Mouse (Mus musculus) olfactory bulb, adult 2 months (tissue): ENCODE results near the gene Fto. TPM values are rescaled to one million over a fixed set of nuclear protein-coding genes. Genes with fewer than 3 reads are reported as not detected.

Source experiments
- H3K27ac ChIP-seq: fragments of 200-500 bp; 2 replicates; pipeline ENCODE4 v1.5.1; 2012; ENCODE audit warnings: low read depth, low read length; ENCODE audit not compliant: insufficient read depth
- H3K4me1 ChIP-seq: fragments of 200-500 bp; 2 replicates; pipeline ENCODE4 v1.6.1; 2012; ENCODE audit warnings: low read length; ENCODE audit not compliant: control insufficient read depth, insufficient read depth
- H3K4me3 ChIP-seq: fragments of 200-500 bp; 2 replicates; pipeline ENCODE4 v1.5.1; 2012; ENCODE audit warnings: mild to moderate bottlenecking, low read depth, low read length, moderate library complexity; ENCODE audit not compliant: insufficient read depth
- CTCF ChIP-seq: fragments of 200-500 bp; IDR thresholded peaks from 2 replicates; pipeline ENCODE4 v1.5.1; 2012; ENCODE audit warnings: low read depth, mild to moderate bottlenecking, low read length, moderate library complexity; ENCODE audit not compliant: insufficient read depth
- POLR2A ChIP-seq: fragments of 200-500 bp; IDR thresholded peaks from 2 replicates; pipeline ENCODE4 v1.6.1; 2012; ENCODE audit warnings: mild to moderate bottlenecking, low read depth, low read length, moderate library complexity; ENCODE audit not compliant: insufficient read depth
- WGBS: fragments of 180-500 bp; shearing (Covaris S2); methylation state at CpG from one replicate; pipeline ENCODE4 v1.1.7; 2018; 5-methylcytosine and 5-hydroxymethylcytosine counted together
- polyA plus RNA-seq: library from polyadenylated mRNA; stranded (reverse); fragments of >200 nt; gene quantifications from 2 replicates; pipeline ENCODE4 v1.2.4, GENCODE M21; 2012; ENCODE audit warnings: low replicate concordance; ENCODE audit not compliant: missing spikeins, insufficient read depth, insufficient read length

The Fto gene
- polyA plus RNA-seq, 1 experiment, result not detected

DNA sequence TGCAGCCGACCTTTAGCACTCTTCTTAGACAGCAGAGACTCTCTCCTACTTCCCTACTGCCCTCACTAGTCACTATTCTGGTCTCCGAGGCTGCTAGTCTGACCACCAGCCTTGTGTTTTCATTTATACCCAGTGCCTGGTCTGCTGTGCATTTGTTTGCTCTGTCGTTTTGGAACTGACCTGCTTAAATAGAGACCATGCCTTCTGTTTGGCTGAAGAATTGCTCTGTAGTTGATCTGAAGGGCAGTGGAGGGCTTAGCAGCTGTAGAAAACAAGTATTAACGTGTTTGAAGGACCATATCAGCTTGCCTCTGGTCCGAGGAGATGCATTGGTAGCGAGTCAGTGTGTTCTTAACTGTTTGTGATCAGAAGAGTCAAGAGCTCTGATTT, 16.1 kb downstream of the Fto start:
- H3K4me1 ChIP-seq, result peaks cover 30% of the 10 kb centered on the region
- 55% methylated on average over 6 of the region's 6 CpGs for WGBS
- TF ChIP-seq POLR2A (no peak), CTCF (no peak)
- H3K27ac ChIP-seq, result peak overlapping the region; percentile 43
- no peak overlapping the region for H3K4me3 ChIP-seq

DNA sequence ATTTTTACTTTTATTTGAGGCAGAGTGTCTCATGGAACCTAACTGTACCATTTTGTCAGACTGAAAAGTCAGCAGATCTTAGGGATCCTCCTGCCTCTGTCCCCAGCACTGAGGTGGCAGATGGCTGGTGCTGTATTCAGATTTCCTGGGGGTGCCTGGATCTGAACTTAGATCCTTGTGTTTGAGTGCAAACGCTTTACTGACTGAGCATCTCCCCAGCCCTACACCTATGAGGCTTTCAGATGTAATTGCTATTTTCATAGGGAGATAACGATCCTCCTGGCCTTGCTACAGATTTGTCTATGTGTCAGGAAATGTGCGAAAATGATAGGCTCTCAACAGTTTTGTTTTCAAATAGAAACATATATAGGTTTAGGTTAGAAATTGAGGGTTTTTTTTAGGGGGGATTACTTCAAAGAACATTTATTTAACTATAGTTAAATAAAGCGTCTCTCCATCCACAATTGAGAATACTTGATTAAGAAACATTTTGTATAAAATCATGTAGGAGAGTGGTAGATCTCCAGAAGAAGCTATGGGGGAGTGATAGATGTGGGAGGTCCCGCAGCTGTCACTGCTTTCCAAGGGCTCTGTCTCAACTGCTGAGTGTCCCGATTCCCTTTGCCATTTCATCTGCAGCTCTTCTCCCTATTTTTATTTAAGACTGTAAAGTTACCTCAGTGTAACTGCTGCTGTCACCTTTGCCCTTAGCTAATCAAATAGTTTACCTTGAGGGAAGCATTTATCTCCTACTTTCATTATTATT, 25.2 kb downstream of the Fto start:
- whole genome bisulfite sequencing, result 68% methylated on average over 6 of the region's 6 CpGs
- no peak overlapping the region for H3K27ac ChIP-seq
- H3K4me3 ChIP-seq, result no peak overlapping the region
- peaks cover 6% of the 10 kb centered on the region for H3K4me1 ChIP-seq
- TF ChIP-seq CTCF, result no peak
- no peak for TF ChIP-seq POLR2A

GRCm38 (mm10) chr8:91339651-91340050, 26.3 kb downstream of the Fto start:
- TF ChIP-seq POLR2A (no peak), CTCF (no peak)
- Histone ChIP-seq H3K4me3 (no peak overlapping the region), H3K4me1 (peaks cover 4% of the 10 kb centered on the region), H3K27ac (no peak overlapping the region)
- 88% methylated on average over 8 of the region's 8 CpGs for WGBS

DNA sequence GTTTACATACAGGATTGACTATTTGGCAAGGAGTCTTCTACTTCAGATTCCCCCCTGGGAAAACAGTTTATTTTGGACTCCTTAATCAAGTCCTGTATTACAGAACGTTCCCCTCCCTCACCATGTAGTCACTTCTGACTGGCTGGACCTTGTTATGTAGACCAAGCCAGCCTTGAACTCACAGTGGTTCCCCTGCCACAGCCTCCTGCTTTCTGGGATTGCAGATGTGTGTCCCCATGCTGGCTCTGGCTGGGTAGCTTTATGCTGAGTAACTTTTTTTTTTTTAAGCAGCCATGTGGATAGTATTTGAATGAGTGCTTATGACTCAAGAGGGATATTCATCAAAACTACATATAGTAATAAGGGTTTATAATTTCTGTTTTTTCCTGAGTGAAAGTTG, 27.4 kb downstream of the Fto start:
- WGBS, result 60% methylated on average over 1 of the region's 1 CpGs
- H3K4me1 ChIP-seq, result peaks cover 4% of the 10 kb centered on the region
- TF ChIP-seq POLR2A (no peak), CTCF (no peak)
- no peak overlapping the region for H3K27ac ChIP-seq
- H3K4me3 ChIP-seq, result no peak overlapping the region

GRCm38 (mm10) chr8:91342196-91342595, 28.9 kb downstream of the Fto start:
- 58% methylated on average over 5 of the region's 5 CpGs for WGBS
- Histone ChIP-seq H3K4me3 (no peak overlapping the region), H3K27ac (no peak overlapping the region), H3K4me1 (peaks cover 6% of the 10 kb centered on the region)
- no peak for TF ChIP-seq CTCF
- no peak for TF ChIP-seq POLR2A

GRCm38 (mm10) chr8:91342798-91343197, 29.5 kb downstream of the Fto start:
- WGBS, result 82% methylated on average over 5 of the region's 5 CpGs
- no peak for TF ChIP-seq POLR2A
- TF ChIP-seq CTCF, result no peak
- Histone ChIP-seq H3K4me3 (no peak overlapping the region), H3K4me1 (peaks cover 7% of the 10 kb centered on the region), H3K27ac (no peak overlapping the region)

- Histone ChIP-seq H3K4me1 (peaks cover 7% of the 10 kb centered on the region), H3K4me3 (no peak overlapping the region), H3K27ac (no peak overlapping the region)
- 93% methylated on average over 11 of the region's 11 CpGs for WGBS
- TF ChIP-seq CTCF (no peak), POLR2A (no peak)
These were observed 31.3 kb downstream of the Fto start for GRCm38 (mm10) chr8:91344659-91345058.

DNA sequence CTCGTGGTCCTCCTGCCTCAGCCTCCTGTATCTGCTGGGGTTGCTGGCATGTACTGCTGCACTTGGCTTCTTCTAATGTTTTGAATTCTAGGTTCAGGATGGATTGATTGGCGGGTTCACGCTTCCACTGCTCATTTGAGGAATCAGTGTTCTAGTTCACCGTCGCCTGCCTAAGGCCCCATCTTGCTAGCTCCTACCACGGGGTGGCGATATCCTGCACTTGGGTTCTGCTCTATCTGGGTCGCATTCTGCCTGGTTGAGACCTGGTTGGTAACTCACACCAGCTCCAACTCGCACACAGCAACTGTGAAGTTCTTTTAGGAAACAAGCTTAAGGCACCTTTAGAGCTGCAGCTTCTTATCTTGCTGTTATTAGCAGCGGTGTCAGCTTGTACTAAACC, 33.8 kb downstream of the Fto start:
- TF ChIP-seq POLR2A (no peak), CTCF (no peak)
- peaks cover 13% of the 10 kb centered on the region for H3K4me1 ChIP-seq
- no peak overlapping the region for H3K27ac ChIP-seq
- H3K4me3 ChIP-seq, result no peak overlapping the region
- WGBS, result 88% methylated on average over 10 of the region's 10 CpGs

- 43% methylated on average over 6 of the region's 6 CpGs for WGBS
- Histone ChIP-seq H3K4me1 (peaks cover 13% of the 10 kb centered on the region), H3K27ac (no peak overlapping the region), H3K4me3 (no peak overlapping the region)
- no peak for TF ChIP-seq CTCF
- TF ChIP-seq POLR2A, result no peak
These were observed 34.3 kb downstream of the Fto start for GRCm38 (mm10) chr8:91347595-91347994.
